In genomic region chr1:90358971-90359370, GRCm38 (mm10) we compare ENCODE assay signal across 24 mouse cellular contexts.
A peak's percentile ranks its signal among the peaks of the same experiment; 100 is the strongest.
DNase-seq lines count a peak whose midpoint lies in the region; TF ChIP-seq lines count a peak whose summit lies in the region.
"Had no signal": no experiment of that assay in that cellular context is flagged by ENCODE, and none has a peak within 500 bp of the region (broad histone marks: within the 10 kb centered on the region; RNA-seq: fewer than 3 reads in every experiment).

No protein-coding gene starts in this region.

- H3K27ac ChIP-seq in gastrocnemius, adult 2 months: peak overlapping the region; percentile 70
- H3K27ac ChIP-seq: heart, embryonic 15.5 days; hindbrain, embryonic 14.5 days; liver, embryonic 13.5 days; macrophage; midbrain, embryonic 15.5 days had no signal

- intact Hi-C loops in heart, postnatal 25 days (cut with DNase I): no loop called here
- intact Hi-C loops in gastrocnemius, adult 2 months (cut with DNase I): no loop called here

- DNase-seq in heart, adult 8-10 months (ENCODE audit: low spot score): peak; percentile 36
- no peak for DNase-seq in heart, postnatal 25 days (ENCODE audit: low spot score)
- peak; percentile 78 for DNase-seq in gastrocnemius, adult 2 months
- DNase-seq in gastrocnemius, postnatal 25 days: peak; percentile 75
- no peak for DNase-seq in layer of hippocampus, postnatal 10 days (ENCODE audit: low spot score in 2 of 2)
- DNase-seq in yolk sac, embryonic 10.5 days (ENCODE audit: low spot score): no peak
- DNase-seq in retina, embryonic 14.5 days (ENCODE audit: low spot score): no peak
- DNase-seq: adrenal gland, postnatal 25 days; B cell, adult 2 months; cerebellum, adult 18-20 months; cerebellum, postnatal 14 days; kidney, adult 9 months; kidney, postnatal 10 days; liver, embryonic 13.5 days; lung, adult 2 months; lung, postnatal 10 days; right cerebral cortex, adult 18-20 months; thymus, adult 2 months; thymus, postnatal 36 days had no signal

- TF ChIP-seq CTCF in gastrocnemius, adult 2 months (IDR thresholded peaks at IDR 0.05): no peak

- no peak overlapping the region for H3K4me3 ChIP-seq in gastrocnemius, adult 2 months
- H3K4me3 ChIP-seq: erythroblast, embryonic 14.5 days; heart, embryonic 15.5 days; liver, embryonic 13.5 days; midbrain, embryonic 15.5 days had no signal

Comparison
In these comparisons a context has a peak if more than half of its experiments do, and no peak if none do; other contexts are left out.
1. DNase-seq: peak in heart, adult 8-10 months (single experiment), gastrocnemius, adult 2 months (single experiment) and gastrocnemius, postnatal 25 days (single experiment); none in heart, postnatal 25 days (single experiment), layer of hippocampus, postnatal 10 days (0 of 2), yolk sac, embryonic 10.5 days (single experiment) and retina, embryonic 14.5 days (single experiment).